Mouse (Mus musculus): Measurements from ENCODE around the gene Prl3d2.
"Not testable (repeated sequence)": the region's sequence is repeated elsewhere in the genome, so short reads cannot be mapped to it uniquely, and the experiment has no call there.

The Prl3d2 gene

GRCm38 (mm10) chr13:27121398-27121797, at the start of gene Prl3d2:
Gene Prl3d2 (plus strand): TSS chr13:27121698.
- not testable (repeated sequence) for DNase-seq (ENCODE audit: low spot score)

DNA sequence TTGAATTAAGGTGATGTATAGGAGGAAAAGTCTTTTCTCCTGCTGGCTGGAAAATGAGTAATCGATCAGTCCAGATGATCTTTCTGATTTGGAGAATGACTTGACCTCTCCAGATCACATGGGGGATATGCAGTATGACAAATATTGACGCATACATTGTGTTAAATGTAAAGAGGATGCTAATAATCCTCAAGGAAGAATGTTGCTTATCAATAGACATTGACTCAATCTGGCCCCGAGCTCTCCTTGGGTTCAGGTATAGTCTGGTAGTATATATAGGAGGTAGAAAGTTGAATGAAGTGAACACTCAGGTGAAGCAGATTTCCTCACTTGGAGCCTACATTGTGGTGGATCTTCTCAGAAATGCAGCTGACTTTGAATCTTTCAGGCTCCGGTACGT, 27.6 kb upstream of the Prl3d2 start, which contains the start of gene Prl3d1:
Prl3d1 (plus strand) TSS at position 301 of the 400 bp plus-strand sequence.
- DNase-seq (ENCODE audit: low spot score): not testable (repeated sequence)

DNA sequence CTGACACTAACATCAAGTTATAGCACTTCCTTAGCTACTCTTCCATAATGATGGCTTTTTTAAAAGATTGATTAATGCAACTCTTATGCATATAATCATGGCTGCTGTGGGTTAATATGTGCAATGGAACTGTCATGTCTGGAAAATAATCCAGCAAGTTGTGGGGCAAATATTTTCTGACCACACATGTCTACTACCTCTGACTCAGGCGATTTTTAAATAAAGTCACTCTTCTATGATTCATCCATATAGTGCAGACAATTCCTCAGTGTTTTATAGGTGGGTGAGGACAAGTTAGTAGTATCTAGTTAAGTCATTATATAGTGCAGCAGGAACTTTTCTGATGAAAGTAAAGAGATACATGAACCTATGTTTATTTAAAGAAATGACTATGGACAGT, 26.8 kb downstream of the Prl3d2 start:
- no peak for DNase-seq (ENCODE audit: low spot score)

DNA sequence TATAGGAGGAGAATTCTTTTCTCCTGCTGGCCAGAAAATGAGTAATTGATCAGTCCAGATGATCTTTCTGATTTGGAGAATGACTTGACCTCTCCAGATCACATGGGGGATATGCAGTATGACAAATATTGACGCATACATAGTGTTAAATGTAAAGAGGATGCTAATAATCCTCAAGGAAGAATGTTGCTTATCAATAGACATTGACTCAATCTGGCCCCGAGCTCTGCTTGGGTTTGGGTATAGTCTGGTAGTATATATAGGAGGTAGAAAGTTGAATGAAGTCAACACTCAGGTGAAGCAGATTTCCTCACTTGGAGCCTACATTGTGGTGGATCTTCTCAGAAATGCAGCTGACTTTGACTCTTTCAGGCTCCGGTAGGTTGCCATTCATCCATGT, 35.0 kb downstream of the Prl3d2 start, which contains the start of gene Prl3d3:
Prl3d3 (plus strand) TSS at position 301 of the 400 bp plus-strand sequence.
- DNase-seq (ENCODE audit: low spot score): not testable (repeated sequence)

All from layer of hippocampus, adult 11-12 months (tissue).